Mouse (Mus musculus): ENCODE data around the gene Lag3.

Lag3 gene

GRCm38 (mm10) chr6:124911533-124912218 is at the start of gene Lag3:
TSS of gene Lag3 (minus strand) at chr6:124911705.
- DNase-seq (ENCODE audit: low spot score), result no peak

- no peak for DNase-seq (ENCODE audit: low spot score)
Measured at GRCm38 (mm10) chr6:124961021-124961420, 49.5 kb upstream of the Lag3 start.

GRCm38 (mm10) chr6:124959960-124960359 is 48.5 kb upstream of the Lag3 start:
- DNase-seq (ENCODE audit: low spot score), result no peak

- no peak for DNase-seq (ENCODE audit: low spot score)
Measured at GRCm38 (mm10) chr6:124958127-124958526, 46.6 kb upstream of the Lag3 start.

- no peak for DNase-seq (ENCODE audit: low spot score)
Measured at GRCm38 (mm10) chr6:124955212-124955611, 43.7 kb upstream of the Lag3 start.

- no peak for DNase-seq (ENCODE audit: low spot score)
Measured at GRCm38 (mm10) chr6:124953991-124954715, 42.6 kb upstream of the Lag3 start.

GRCm38 (mm10) chr6:124943526-124943925 is 32.0 kb upstream of the Lag3 start:
- no peak for DNase-seq (ENCODE audit: low spot score)

GRCm38 (mm10) chr6:124941679-124942078 is 30.2 kb upstream of the Lag3 start:
- no peak for DNase-seq (ENCODE audit: low spot score)

GRCm38 (mm10) chr6:124938554-124938953 is 27.0 kb upstream of the Lag3 start:
- DNase-seq (ENCODE audit: low spot score), result no peak

GRCm38 (mm10) chr6:124937493-124937892 is 26.0 kb upstream of the Lag3 start:
- DNase-seq (ENCODE audit: low spot score), result no peak

- no peak for DNase-seq (ENCODE audit: low spot score)
Measured at GRCm38 (mm10) chr6:124936681-124937080, 25.2 kb upstream of the Lag3 start.

GRCm38 (mm10) chr6:124934670-124935069 is 23.2 kb upstream of the Lag3 start:
- no peak for DNase-seq (ENCODE audit: low spot score)

- DNase-seq (ENCODE audit: low spot score), result no peak
Measured at GRCm38 (mm10) chr6:124933127-124933526, 21.6 kb upstream of the Lag3 start.

- no peak for DNase-seq (ENCODE audit: low spot score)
Measured at GRCm38 (mm10) chr6:124932314-124932695, 20.8 kb upstream of the Lag3 start.

GRCm38 (mm10) chr6:124931525-124932313 is 20.2 kb upstream of the Lag3 start:
- no peak for DNase-seq (ENCODE audit: low spot score)

GRCm38 (mm10) chr6:124930754-124931524 is 19.4 kb upstream of the Lag3 start, which contains the start of gene Mlf2:
TSS of gene Mlf2 (plus strand) at chr6:124931386.
- DNase-seq (ENCODE audit: low spot score), result peak; percentile 98

- DNase-seq (ENCODE audit: low spot score), result no peak
Measured at GRCm38 (mm10) chr6:124930231-124930630, 18.7 kb upstream of the Lag3 start.

GRCm38 (mm10) chr6:124925941-124926340 is 14.4 kb upstream of the Lag3 start:
- no peak for DNase-seq (ENCODE audit: low spot score)

GRCm38 (mm10) chr6:124925173-124925793 is 13.8 kb upstream of the Lag3 start:
- DNase-seq (ENCODE audit: low spot score), result no peak

GRCm38 (mm10) chr6:124921539-124921938 is 10.0 kb upstream of the Lag3 start:
- DNase-seq (ENCODE audit: low spot score), result no peak

GRCm38 (mm10) chr6:124920318-124921085 is 9.0 kb upstream of the Lag3 start:
- DNase-seq (ENCODE audit: low spot score), result no peak

Measured in ovary, postnatal 10 days (tissue).